Mouse (Mus musculus) hindbrain, embryonic 14.5 days (tissue): ENCODE data around the gene Nlrp14. TPM values are rescaled to one million over a fixed set of nuclear protein-coding genes. Genes with fewer than 3 reads are reported as not detected.
"Not testable (repeated sequence)": the region's sequence is repeated elsewhere in the genome, so short reads cannot be mapped to it uniquely, and the experiment has no call there.

Experiments used
- ATAC-seq: fragments of 200-750 bp; cut with Nextera tagmentation; 2 replicates; pipeline ENCODE4 v1.8.0; 2017; ENCODE audit warnings: moderate number of reproducible peaks, mild to moderate bottlenecking, moderate TSS enrichment, moderate library complexity; ENCODE audit not compliant: low FRiP score
- DNase-seq: peaks from one replicate; pipeline ENCODE4 v3.0.0-alpha.2; 2015; ENCODE audit warnings: low spot score
- H3K27ac ChIP-seq: fragments of 300-500 bp; sonication (generic); 2 replicates; pipeline ENCODE4 v1.5.1; 2014; ENCODE audit warnings: mild to moderate bottlenecking, moderate library complexity
- H3K27me3 ChIP-seq: fragments of 300-500 bp; sonication (generic); 2 replicates; pipeline ENCODE4 v1.6.1; 2014; ENCODE audit warnings: mild to moderate bottlenecking, low read length, mixed read lengths; ENCODE audit not compliant: control insufficient read depth, insufficient read depth
- H3K36me3 ChIP-seq: fragments of 300-500 bp; sonication (generic); replicated peaks from 2 replicates; pipeline ENCODE4 v1.6.1; 2014; ENCODE audit not compliant: control insufficient read depth, insufficient read depth
- H3K4me1 ChIP-seq: fragments of 300-500 bp; sonication (generic); replicated peaks from 2 replicates; pipeline ENCODE4 v1.6.1; 2014; ENCODE audit warnings: antibody characterized with exemption, low read length, mixed read lengths; ENCODE audit not compliant: control insufficient read depth, insufficient read depth
- H3K4me2 ChIP-seq: fragments of 300-500 bp; sonication (generic); replicated peaks from 2 replicates; pipeline ENCODE4 v1.6.1; 2014; ENCODE audit warnings: mild to moderate bottlenecking, moderate library complexity
- H3K4me3 ChIP-seq: fragments of 300-500 bp; sonication (generic); replicated peaks from 2 replicates; pipeline ENCODE4 v1.5.1; 2014; ENCODE audit warnings: mild to moderate bottlenecking, low read length
- H3K9ac ChIP-seq: fragments of 300-500 bp; sonication (generic); 2 replicates; pipeline ENCODE4 v1.6.1; 2014
- H3K9me3 ChIP-seq: fragments of 300-500 bp; sonication (generic); 2 replicates; pipeline ENCODE4 v1.6.1; 2016; ENCODE audit warnings: low read length; ENCODE audit not compliant: control insufficient read depth
- WGBS: fragments of 180-500 bp; shearing (Covaris S2); extraction: QIAGEN DNeasy Blood & Tissue Kit; methylation state at CpG from one replicate; pipeline ENCODE4 v1.1.7; 2014; 5-methylcytosine and 5-hydroxymethylcytosine counted together
- polyA plus RNA-seq: library from polyadenylated mRNA; unstranded; fragments of >200 nt; fragmentation: Nextera tagmentation; extraction: Ambion mirVana; gene quantifications from 2 replicates; pipeline ENCODE4 v1.2.1, GENCODE M21; 2014

Gene Nlrp14
- polyA plus RNA-seq = not detected in 2 replicates

GRCm38 (mm10) chr7:107166690-107167089 is at the start of gene Nlrp14:
Nlrp14 (plus strand) TSS chr7:107166990.
- Histone ChIP-seq H3K27me3 (no peaks in the 10 kb centered on the region), H3K4me1 (no peaks in the 10 kb centered on the region), H3K4me3 (no peak within 1 kb of the TSS), H3K27ac (no peak within 1 kb of the TSS), H3K4me2 (no peak within 1 kb of the TSS), H3K36me3 (no peaks in the 10 kb centered on the region), H3K9ac (no peak within 1 kb of the TSS), H3K9me3 (no peaks in the 10 kb centered on the region)
- DNase-seq (no peak), ATAC-seq (no peak)
- 82% methylated on average over 10 of the region's 10 CpGs for WGBS

- ATAC-seq, DNase-seq, H3K27ac ChIP-seq, H3K27me3 ChIP-seq, H3K4me1 ChIP-seq, H3K4me2 ChIP-seq, H3K9me3 ChIP-seq, H3K36me3 ChIP-seq, H3K4me3 ChIP-seq, H3K9ac ChIP-seq: not testable (repeated sequence)
- WGBS = 93% methylated on average over 1 of the region's 3 CpGs
Measured at GRCm38 (mm10) chr7:107130983-107131382, 35.8 kb upstream of the Nlrp14 start, which contains the start of gene Olfr715. Olfr715 (minus strand) TSS chr7:107131083.

GRCm38 (mm10) chr7:107138027-107138426 is 28.8 kb upstream of the Nlrp14 start, which contains the start of gene Olfr716:
Olfr716 (plus strand) TSS chr7:107138327.
- not testable (repeated sequence) for H3K9ac ChIP-seq, H3K36me3 ChIP-seq, H3K27ac ChIP-seq, H3K9me3 ChIP-seq, H3K4me1 ChIP-seq, H3K27me3 ChIP-seq, DNase-seq, ATAC-seq, H3K4me2 ChIP-seq, H3K4me3 ChIP-seq
- 77% methylated on average over 2 of the region's 2 CpGs for whole genome bisulfite sequencing

- no peaks in the 10 kb centered on the region for H3K9me3 ChIP-seq
- H3K4me1 ChIP-seq = no peaks in the 10 kb centered on the region
- H3K9ac ChIP-seq = no peak overlapping the region
- WGBS = 56% methylated on average over 2 of the region's 2 CpGs
- H3K27me3 ChIP-seq = no peaks in the 10 kb centered on the region
- no peaks in the 10 kb centered on the region for H3K36me3 ChIP-seq
- H3K4me3 ChIP-seq = no peak overlapping the region
- ATAC-seq (no peak), DNase-seq (no peak)
- no peak overlapping the region for H3K27ac ChIP-seq
- H3K4me2 ChIP-seq = no peak overlapping the region
Measured at GRCm38 (mm10) chr7:107180406-107180805, 13.6 kb downstream of the Nlrp14 start.

- H3K27ac ChIP-seq = no peak overlapping the region
- no peaks in the 10 kb centered on the region for H3K9me3 ChIP-seq
- no peaks in the 10 kb centered on the region for H3K27me3 ChIP-seq
- H3K4me3 ChIP-seq = no peak overlapping the region
- H3K9ac ChIP-seq = no peak overlapping the region
- H3K36me3 ChIP-seq = no peaks in the 10 kb centered on the region
- DNase-seq = no peak
- H3K4me1 ChIP-seq = no peaks in the 10 kb centered on the region
- no peak for ATAC-seq
- H3K4me2 ChIP-seq = no peak overlapping the region
- 46% methylated on average over 3 of the region's 3 CpGs for WGBS
Measured at GRCm38 (mm10) chr7:107201817-107202216, 35.0 kb downstream of the Nlrp14 start.

- Histone ChIP-seq H3K4me1 (no peaks in the 10 kb centered on the region), H3K27ac (no peak overlapping the region), H3K9me3 (peaks cover 17% of the 10 kb centered on the region), H3K4me2 (no peak overlapping the region), H3K9ac (no peak overlapping the region), H3K4me3 (no peak overlapping the region), H3K27me3 (peaks cover 43% of the 10 kb centered on the region), H3K36me3 (no peaks in the 10 kb centered on the region)
- no peak for ATAC-seq
- WGBS = 72% methylated on average over 3 of the region's 3 CpGs
- no peak for DNase-seq
Measured at GRCm38 (mm10) chr7:107207843-107208242, 41.1 kb downstream of the Nlrp14 start.

- no peak for DNase-seq
- Histone ChIP-seq H3K4me3 (peak within 1 kb of the TSS; percentile 21), H3K4me1 (no peaks in the 10 kb centered on the region), H3K9ac (no peak within 1 kb of the TSS), H3K27ac (no peak within 1 kb of the TSS), H3K9me3 (peaks cover 17% of the 10 kb centered on the region), H3K27me3 (peaks cover 46% of the 10 kb centered on the region), H3K4me2 (peak within 1 kb of the TSS; percentile 28), H3K36me3 (no peaks in the 10 kb centered on the region)
- ATAC-seq = no peak
- WGBS = 46% methylated on average over 67 of the region's 70 CpGs
Measured at GRCm38 (mm10) chr7:107209204-107209860, 42.5 kb downstream of the Nlrp14 start, which contains the start of gene Rbmxl2. Rbmxl2 (plus strand) TSS chr7:107209445.

- H3K9ac ChIP-seq = no peak overlapping the region
- no peaks in the 10 kb centered on the region for H3K4me1 ChIP-seq
- ATAC-seq (no peak; the same call in 1 of the 2 replicates), DNase-seq (no peak)
- peak overlapping the region; percentile 28 for H3K4me2 ChIP-seq
- no peaks in the 10 kb centered on the region for H3K36me3 ChIP-seq
- H3K27ac ChIP-seq = no peak overlapping the region
- peaks cover 17% of the 10 kb centered on the region for H3K9me3 ChIP-seq
- peaks cover 46% of the 10 kb centered on the region for H3K27me3 ChIP-seq
- WGBS = 18% methylated on average over 72 of the region's 77 CpGs
- H3K4me3 ChIP-seq = peak overlapping the region; percentile 21
Measured at GRCm38 (mm10) chr7:107210126-107210576, 43.4 kb downstream of the Nlrp14 start.

- H3K27ac ChIP-seq = no peak overlapping the region
- H3K27me3 ChIP-seq = peaks cover 16% of the 10 kb centered on the region
- peak; percentile 74; the same call in 1 of the 2 replicates for ATAC-seq
- no peak overlapping the region for H3K9ac ChIP-seq
- H3K4me1 ChIP-seq = no peaks in the 10 kb centered on the region
- H3K4me2 ChIP-seq = no peak overlapping the region
- H3K36me3 ChIP-seq = no peaks in the 10 kb centered on the region
- peak; percentile 65 for DNase-seq
- no peak overlapping the region for H3K4me3 ChIP-seq
- no peaks in the 10 kb centered on the region for H3K9me3 ChIP-seq
Measured at GRCm38 (mm10) chr7:107215723-107216122, 48.9 kb downstream of the Nlrp14 start.
